Mouse (Mus musculus) C3H10T1/2 (cell line): ENCODE data around the gene Secisbp2l. TPM values are rescaled to one million over a fixed set of nuclear protein-coding genes. Genes with fewer than 3 reads are reported as not detected.

Source experiments
- polyA plus RNA-seq, 2 experiments: library from polyadenylated mRNA; unstranded; fragments of >200 nt; fragmentation: generic; extraction: Trizol; gene quantifications; one replicate each; pipeline ENCODE4 v1.2.1; 2012; ENCODE audit warnings: missing spikeins in 2 of 2

The Secisbp2l gene
- polyA plus RNA-seq = 1 to 10 TPM in 1 of 2 experiments, under 1 TPM in 1; 0.22 to 3.9 TPM

DNA sequence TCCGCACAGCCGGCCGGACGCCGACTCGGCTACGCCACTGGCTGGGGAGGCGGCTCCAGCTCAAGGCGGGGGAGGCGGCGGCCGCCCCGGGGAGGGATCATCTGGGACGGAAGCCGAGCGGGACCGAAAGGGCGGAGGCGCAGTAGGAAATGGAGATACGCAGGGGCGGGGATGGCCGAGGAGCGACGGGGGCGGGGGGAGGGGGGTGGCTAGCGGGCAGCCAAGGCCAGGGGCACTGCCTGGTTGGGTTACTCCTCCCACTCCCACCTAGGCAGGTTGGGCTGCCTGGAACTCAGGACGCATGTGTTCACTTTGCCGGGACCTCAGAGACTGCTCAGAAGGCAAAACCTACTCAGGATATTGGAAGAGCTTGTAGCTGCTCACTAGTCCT lies at the start of gene Secisbp2l:
Gene Secisbp2l (minus strand): TSS at position 152 of the 391 bp plus-strand sequence.

DNA sequence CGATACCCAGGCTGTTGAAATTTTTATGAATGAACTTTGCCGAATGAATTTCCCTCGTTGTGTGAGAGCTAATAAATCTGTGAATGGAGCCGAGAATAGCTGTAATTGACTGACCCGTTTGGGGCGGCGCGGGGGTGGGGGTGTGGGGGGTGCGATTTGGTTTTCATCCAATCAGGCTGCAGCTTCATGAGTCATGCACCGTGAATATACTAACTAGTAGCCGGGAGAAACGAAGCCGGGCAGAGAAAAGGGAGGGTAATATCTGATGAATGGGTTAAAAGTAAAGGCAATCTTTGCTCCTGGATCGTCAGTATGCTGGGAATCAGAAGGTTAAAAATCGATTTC lies 58.6 kb downstream of the Secisbp2l start, which contains the start of gene Shc4:
Gene Shc4 (minus strand): TSS at position 63 of the 345 bp plus-strand sequence.

Other genes starting within 250 kb of the Secisbp2l start
- 1 to 10 TPM in 1 of 2 experiments, under 1 TPM in 1; 0.08 to 1.2 TPM for gene Cep152, start 157.8 kb downstream of the Secisbp2l start, polyA plus RNA-seq
- 10 to 100 TPM in 1 of 2 experiments, 1 to 10 TPM in 1; 7.2 to 82.3 TPM for gene Eid1, start 109.8 kb downstream of the Secisbp2l start, polyA plus RNA-seq
- gene Shc4, start 58.7 kb downstream of the Secisbp2l start, polyA plus RNA-seq = under 1 TPM; 0.06 to 0.71 TPM
- gene Galk2, start 76.2 kb upstream of the Secisbp2l start, polyA plus RNA-seq = 10 to 100 TPM in 1 of 2 experiments, 1 to 10 TPM in 1; 6.7 to 66.4 TPM
- gene Cops2, start 76.3 kb upstream of the Secisbp2l start, polyA plus RNA-seq = 10 to 100 TPM in 1 of 2 experiments, 1 to 10 TPM in 1; 1.3 to 23.7 TPM